Mouse (Mus musculus): ENCODE results near the gene Shroom3.
A peak's percentile ranks its signal among the peaks of the same experiment; 100 is the strongest.

Shroom3 gene

GRCm38 (mm10) chr5:92810922-92811533, 127.8 kb downstream of the Shroom3 start:
- no peak for DNase-seq

DNA sequence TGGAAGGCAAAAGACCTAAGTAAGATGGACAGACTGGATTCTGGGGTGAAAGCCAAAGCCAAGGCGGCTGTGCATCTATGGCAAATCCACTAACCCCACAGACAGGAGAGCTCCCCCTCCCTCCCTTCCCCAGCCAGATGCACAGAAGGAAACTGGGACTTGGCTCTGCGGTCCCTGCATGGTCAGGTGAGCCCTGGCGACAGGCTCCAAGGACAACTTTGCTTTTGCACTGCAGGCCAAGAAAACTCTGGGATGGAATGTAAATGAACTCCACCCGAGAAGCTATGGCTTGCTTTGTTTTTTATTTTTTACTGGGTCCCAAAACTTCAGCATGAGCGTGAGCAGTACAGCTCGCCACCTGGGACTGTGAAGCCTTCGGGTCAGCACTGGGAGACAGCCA, 128.5 kb downstream of the Shroom3 start:
- no peak for DNase-seq

DNA sequence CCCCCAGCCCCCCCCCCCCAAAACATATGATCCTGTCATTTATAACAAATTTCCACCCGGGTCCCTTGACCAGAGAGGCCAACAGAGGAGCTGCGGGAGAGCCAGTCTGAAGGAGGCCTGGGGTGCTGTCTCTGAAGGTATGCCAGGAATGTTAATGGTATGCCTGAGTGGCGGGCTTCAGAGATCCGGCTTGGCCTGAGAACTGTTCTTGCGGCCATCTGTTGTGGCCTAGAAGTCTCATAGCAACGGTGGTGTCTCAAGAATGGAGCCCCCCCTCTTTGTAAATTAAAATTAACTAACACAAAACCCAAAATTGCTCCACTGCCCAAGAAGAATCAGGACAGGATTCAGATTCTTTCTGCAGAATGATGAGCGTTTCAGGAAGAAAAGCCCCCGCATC, 129.7 kb downstream of the Shroom3 start:
- no peak for DNase-seq

GRCm38 (mm10) chr5:92813562-92813961, 130.3 kb downstream of the Shroom3 start:
- no peak for DNase-seq

DNA sequence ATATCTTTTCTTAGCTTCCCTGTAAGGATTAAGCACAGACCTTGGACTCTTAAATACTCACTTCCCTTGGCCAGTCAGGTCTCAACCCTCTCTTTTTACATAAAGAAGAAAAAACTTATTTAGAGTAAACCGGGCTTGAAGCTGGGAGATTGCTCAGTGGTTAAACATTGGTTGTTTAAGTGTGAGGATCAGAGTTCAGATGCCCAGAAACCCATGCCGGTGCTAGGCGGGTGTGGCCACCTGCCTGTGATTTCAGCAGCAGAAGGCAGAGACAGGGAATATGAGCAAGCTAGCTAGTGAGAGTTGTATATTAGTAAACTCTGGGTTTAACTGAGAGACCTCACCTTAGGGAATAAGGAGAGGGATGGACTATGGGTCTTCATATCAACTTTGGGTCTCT, 131.4 kb downstream of the Shroom3 start:
- no peak for DNase-seq

DNA sequence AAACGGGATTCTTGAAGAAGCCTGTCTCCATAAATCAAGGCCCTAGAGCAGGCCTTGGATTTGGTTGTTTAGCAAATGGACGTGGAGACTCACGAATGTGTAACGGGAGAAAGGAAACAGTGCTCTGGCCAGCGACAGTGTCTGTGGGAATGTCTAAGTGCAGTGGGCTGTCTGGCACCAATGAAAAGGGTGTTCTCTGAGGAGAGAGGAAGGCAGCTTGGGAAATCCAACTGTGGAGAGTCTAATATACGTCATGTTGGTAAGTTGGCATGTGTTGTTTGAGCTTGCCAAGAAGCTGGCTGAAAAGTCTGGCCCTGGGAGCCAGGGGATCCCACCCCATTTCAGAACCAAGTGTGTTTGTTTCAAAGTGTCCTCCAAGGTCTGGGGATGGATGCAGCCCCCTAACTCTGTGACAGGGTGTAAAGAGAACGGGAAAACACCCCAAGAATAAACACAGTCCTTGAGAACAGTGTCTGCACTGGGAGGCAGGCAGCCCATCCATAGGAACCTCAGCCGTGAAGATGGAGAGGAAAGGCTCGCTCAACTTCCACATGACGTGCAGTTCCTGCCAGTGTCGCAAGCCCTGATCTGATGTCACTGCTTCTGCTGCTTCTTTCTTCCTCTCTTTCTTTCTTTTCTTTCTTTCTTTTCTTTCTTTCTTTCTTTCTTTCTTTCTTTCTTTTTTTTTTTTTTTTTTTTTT, 134.0 kb downstream of the Shroom3 start:
- DNase-seq, result no peak

- DNase-seq, result no peak
Measured at GRCm38 (mm10) chr5:92821370-92821769, 138.1 kb downstream of the Shroom3 start.

GRCm38 (mm10) chr5:92823495-92823894, 140.3 kb downstream of the Shroom3 start:
- no peak for DNase-seq

DNA sequence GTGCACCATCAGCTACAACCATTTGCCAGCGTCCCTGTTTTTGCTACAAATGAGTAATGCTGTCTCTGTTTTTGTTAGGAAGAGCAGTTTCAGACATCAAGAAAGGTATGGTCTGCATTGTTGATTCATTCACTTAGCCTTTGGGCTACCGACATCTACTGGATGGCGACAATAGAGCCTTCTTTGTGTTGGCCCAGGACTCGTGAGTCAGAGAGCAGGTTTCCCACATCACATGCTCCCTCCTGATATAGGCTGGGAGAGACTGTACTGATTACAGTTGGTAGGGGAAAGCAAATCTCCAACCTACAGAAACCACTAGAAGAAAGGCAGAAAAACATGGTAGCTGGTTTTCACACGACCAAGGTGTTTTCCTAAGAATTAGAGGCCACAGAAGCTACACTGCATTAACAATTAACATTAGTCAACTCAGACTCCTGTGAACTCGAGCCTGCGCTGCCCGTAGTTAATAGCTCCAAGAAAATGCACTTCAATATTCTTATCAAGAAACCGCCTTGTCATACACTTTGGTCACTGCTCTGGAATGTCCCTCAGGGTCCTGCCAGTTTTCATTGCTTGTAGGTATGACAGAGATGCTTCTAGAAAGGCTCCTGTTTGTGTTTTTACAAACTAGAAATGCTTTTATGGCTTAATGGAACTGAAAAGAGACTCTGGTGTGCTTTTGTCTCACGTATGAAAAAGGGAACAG, 141.2 kb downstream of the Shroom3 start:
- DNase-seq, result no peak

- DNase-seq, result no peak
Measured at GRCm38 (mm10) chr5:92830391-92830790, 147.2 kb downstream of the Shroom3 start.

DNA sequence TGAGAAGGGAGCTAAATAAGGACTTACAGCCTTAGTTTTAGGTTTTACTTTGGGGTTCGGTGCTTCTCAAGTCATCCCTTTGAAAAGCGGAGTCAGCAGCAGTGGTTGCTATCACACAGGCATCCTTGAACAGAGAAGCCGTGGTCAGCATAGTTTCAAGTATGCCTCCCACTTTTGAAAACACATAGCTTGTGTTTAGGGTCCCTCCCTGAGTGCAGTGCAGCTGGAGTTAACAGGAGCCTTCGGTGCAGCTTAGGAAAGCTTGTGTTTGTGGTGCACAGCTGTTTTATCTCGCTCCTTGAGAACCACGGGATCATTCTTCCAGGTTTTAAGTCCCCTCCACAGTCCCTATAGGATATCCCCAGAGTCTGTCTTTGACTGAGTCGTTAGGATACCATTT, 151.3 kb downstream of the Shroom3 start:
- no peak for DNase-seq

DNA sequence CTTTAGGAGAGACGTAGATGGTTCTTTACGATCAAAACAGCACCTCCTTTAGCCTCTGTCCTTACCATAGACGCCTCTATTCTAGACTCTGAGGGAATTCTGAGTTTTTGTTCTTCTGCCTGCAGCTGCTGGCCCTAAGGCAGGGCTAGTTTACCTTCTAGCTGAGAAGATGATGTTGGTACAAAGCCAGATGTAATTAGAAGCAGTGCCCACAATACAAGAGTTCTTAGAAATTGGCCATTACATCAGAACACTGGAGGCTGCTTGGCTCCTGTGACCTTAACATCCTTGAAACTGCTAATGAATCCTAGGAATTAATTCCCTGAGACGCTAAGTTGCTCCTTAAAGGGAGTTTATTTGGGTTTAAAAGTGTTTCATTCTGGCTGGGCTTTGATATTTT, 154.1 kb downstream of the Shroom3 start:
- no peak for DNase-seq

GRCm38 (mm10) chr5:92838351-92838784, 155.1 kb downstream of the Shroom3 start:
- no peak for DNase-seq

GRCm38 (mm10) chr5:92839314-92839713, 156.1 kb downstream of the Shroom3 start:
- no peak for DNase-seq

GRCm38 (mm10) chr5:92841474-92841873, 158.2 kb downstream of the Shroom3 start:
- no peak for DNase-seq

- no peak for DNase-seq
Measured at GRCm38 (mm10) chr5:92842417-92842816, 159.2 kb downstream of the Shroom3 start.

- no peak for DNase-seq
Measured at GRCm38 (mm10) chr5:92842881-92843280, 159.6 kb downstream of the Shroom3 start.

DNA sequence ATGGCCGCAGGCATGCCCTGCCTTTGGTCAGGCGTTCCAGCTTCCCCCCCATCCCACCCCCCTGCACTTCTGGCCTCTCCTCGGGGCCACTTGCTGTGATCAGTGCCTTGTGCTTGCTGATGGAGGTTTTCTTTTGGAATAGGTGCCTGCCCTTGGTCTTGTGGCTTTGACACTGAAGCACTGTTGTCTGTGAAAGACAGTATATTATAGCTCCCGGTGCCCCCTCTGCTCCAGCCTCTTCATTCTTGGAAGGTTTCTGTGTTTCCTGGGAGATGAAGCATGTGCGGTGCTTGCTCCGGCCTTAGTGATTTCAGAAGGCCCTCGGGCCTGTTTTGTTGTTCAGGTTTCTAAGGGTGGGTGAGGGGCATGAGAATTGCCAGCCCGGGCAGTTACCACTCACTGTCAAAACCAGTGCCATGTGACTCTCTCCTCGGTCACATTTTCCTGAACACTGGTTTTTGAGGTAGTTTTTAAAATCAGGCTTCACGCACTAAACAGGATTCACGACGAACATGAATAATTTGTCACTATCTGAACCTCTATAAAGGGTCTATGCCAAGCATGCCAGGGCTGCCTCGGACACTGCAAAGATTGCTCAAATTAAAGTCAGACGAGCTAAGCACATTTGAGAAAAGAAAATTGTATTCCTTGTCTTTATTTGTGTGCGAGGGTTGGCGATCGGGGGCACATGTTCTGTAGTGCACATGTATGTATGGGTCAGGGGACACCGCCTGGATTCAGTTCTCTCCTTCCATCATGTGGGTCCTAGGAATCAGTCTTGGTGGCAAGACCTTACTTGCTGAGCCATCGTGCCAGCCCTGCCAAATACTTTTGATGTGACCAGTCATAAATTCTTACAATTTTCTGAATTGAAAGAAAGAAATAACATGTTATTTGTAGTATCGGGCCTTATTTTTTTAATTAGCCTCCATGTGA, 160.9 kb downstream of the Shroom3 start:
- DNase-seq, result no peak

GRCm38 (mm10) chr5:92849743-92850142, 166.5 kb downstream of the Shroom3 start:
- no peak for DNase-seq

- no peak for DNase-seq
Measured at GRCm38 (mm10) chr5:92850925-92851324, 167.7 kb downstream of the Shroom3 start.

DNA sequence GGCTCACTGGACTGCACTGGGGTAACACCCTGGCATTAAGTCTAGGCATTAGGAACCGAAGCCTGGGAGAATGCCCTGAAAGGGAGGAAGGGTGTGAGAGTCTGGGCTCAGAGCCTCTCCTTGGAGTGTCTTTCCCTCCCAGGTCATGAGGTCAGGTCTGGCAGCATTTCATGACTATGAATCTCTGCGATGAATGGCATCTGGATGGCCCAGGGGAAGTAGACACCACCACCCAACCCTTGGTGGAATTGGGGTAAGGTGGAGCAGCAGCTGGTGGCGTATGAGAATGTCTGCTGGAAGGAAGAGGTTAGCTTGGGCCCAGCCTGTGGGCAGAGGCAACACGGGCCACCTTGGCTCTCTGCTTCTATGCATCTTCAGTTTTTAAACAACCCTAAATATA, 171.7 kb downstream of the Shroom3 start:
- DNase-seq, result no peak

GRCm38 (mm10) chr5:92856346-92856745, 173.1 kb downstream of the Shroom3 start:
- peak; percentile 14 for DNase-seq

GRCm38 (mm10) chr5:92857177-92857576, 173.9 kb downstream of the Shroom3 start:
- DNase-seq, result no peak

All from cerebellum, adult 11 months (tissue).